Mouse (Mus musculus): Measurements from ENCODE around the gene Noc4l. TPM values are rescaled to one million over a fixed set of nuclear protein-coding genes. Genes with fewer than 3 reads are reported as not detected.

Gene Noc4l
- polyA plus RNA-seq, 1 experiment, result 37.3 TPM

DNA sequence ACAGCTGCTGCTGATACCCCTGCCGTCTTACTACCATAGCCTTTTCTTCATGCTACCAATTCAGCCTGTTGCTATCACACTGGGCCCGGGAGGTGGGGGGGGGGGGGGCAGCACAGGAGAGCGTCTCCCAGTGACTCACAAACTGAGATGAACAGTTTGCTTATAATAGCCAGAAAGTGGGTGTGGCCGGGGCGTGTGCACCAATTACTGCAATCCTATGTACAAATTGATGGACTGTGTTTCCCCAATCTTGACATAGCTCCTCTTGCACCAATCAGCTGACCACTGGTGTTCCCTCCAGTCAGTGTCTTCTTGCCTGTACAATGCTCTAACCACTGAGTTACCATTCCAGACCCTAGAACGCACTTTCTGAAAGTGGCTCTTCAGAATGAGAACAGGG, 44.9 kb downstream of the Noc4l start:
- peaks cover 16% of the 10 kb centered on the region for H3K4me1 ChIP-seq (ENCODE audit: control insufficient read depth, insufficient read depth, low read length)
- no peaks in the 10 kb centered on the region for H3K27me3 ChIP-seq (ENCODE audit: control insufficient read depth, insufficient read depth, low read length)
- no peak for TF ChIP-seq POLR2A (IDR thresholded peaks at IDR 0.05; ENCODE audit: borderline replicate concordance, insufficient read depth, low read length)
- TF ChIP-seq CTCF (IDR thresholded peaks at IDR 0.05; ENCODE audit: borderline replicate concordance, insufficient read depth, low read depth, low read length), result no peak
- H3K4me3 ChIP-seq (replicated peaks; ENCODE audit: insufficient read depth, low read depth, low read length), result no peak overlapping the region
- no peak for DNase-seq
- H3K27ac ChIP-seq (ENCODE audit: insufficient read depth, low read length), result no peak overlapping the region
- WGBS, result 67% methylated on average over 6 of the region's 6 CpGs

DNA sequence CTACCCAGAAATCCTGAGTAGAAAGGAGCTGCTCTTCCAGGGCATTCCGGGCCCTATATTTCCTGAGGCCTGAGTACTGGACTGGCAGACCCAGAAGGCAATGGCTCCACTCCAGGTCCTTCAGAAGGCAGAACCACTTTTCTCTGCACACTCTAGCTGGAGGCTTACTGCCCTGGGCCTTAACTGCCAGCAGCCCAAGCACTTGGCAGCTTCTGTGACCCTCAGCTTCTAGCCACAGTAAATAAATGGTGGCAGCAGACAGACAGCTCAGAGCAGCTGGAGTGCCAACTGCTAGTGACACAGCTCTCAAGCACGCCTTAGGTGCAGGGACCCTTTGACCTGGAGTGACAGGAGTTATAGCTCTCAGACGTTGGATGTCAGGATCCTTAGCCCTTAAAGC, 45.5 kb downstream of the Noc4l start:
- no peak for TF ChIP-seq CTCF (IDR thresholded peaks at IDR 0.05; ENCODE audit: borderline replicate concordance, insufficient read depth, low read depth, low read length)
- no peak for TF ChIP-seq POLR2A (IDR thresholded peaks at IDR 0.05; ENCODE audit: borderline replicate concordance, insufficient read depth, low read length)
- Histone ChIP-seq H3K4me1 (ENCODE audit: control insufficient read depth, insufficient read depth, low read length) (peaks cover 16% of the 10 kb centered on the region), H3K27me3 (ENCODE audit: control insufficient read depth, insufficient read depth, low read length) (no peaks in the 10 kb centered on the region), H3K27ac (ENCODE audit: insufficient read depth, low read length) (no peak overlapping the region), H3K4me3 (replicated peaks; ENCODE audit: insufficient read depth, low read depth, low read length) (no peak overlapping the region)
- WGBS, result 25% methylated on average over 3 of the region's 3 CpGs
- peak in 1 of 2 experiments; percentile 31 for DNase-seq

DNA sequence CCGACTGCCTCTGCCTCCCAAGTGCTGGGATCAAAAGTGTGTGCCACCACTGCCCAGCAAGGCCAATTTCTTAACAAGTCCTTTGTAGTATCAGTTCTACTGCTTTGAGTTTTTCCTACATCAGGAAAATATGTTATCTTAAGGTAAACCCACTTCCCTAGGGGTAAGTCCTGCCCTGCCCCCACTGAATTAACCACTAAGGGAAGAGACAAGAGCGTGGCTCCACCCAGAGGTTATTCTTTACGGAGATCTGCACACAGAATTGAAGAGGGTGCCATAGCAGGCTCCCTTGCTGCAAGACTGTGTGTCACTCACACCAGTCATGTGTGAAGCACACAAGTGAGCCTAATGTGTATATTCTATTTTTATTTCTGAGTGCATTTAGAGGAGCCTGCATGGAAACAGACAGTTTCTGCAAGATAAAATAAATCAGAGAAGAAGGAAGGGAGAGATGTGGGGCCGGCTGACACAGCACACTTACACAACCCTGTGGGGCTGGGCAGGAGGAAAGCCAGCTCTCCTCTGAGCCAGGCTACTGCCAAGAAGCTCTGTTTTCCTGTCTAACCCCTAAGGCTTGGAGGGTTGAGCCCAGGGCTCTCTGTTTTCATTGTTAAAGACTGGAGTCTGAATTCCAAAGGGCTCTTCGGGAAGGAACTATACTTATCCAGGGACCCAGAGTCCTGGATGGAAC, 47.5 kb downstream of the Noc4l start:
- no peaks in the 10 kb centered on the region for H3K27me3 ChIP-seq (ENCODE audit: control insufficient read depth, insufficient read depth, low read length)
- TF ChIP-seq CTCF (IDR thresholded peaks at IDR 0.05; ENCODE audit: borderline replicate concordance, insufficient read depth, low read depth, low read length) (no peak), POLR2A (IDR thresholded peaks at IDR 0.05; ENCODE audit: borderline replicate concordance, insufficient read depth, low read length) (no peak)
- peaks cover 16% of the 10 kb centered on the region for H3K4me1 ChIP-seq (ENCODE audit: control insufficient read depth, insufficient read depth, low read length)
- WGBS, result 54% methylated on average over 5 of the region's 5 CpGs
- H3K27ac ChIP-seq (ENCODE audit: insufficient read depth, low read length), result no peak overlapping the region
- no peak overlapping the region for H3K4me3 ChIP-seq (replicated peaks; ENCODE audit: insufficient read depth, low read depth, low read length)
- DNase-seq, result no peak

GRCm38 (mm10) chr5:110604311-110604710, 48.9 kb downstream of the Noc4l start:
- TF ChIP-seq POLR2A (IDR thresholded peaks at IDR 0.05; ENCODE audit: borderline replicate concordance, insufficient read depth, low read length), result no peak
- TF ChIP-seq CTCF (IDR thresholded peaks at IDR 0.05; ENCODE audit: borderline replicate concordance, insufficient read depth, low read depth, low read length), result no peak
- no peak overlapping the region for H3K4me3 ChIP-seq (replicated peaks; ENCODE audit: insufficient read depth, low read depth, low read length)
- no peaks in the 10 kb centered on the region for H3K27me3 ChIP-seq (ENCODE audit: control insufficient read depth, insufficient read depth, low read length)
- DNase-seq, result no peak
- WGBS, result 80% methylated on average over 2 of the region's 2 CpGs
- H3K4me1 ChIP-seq (ENCODE audit: control insufficient read depth, insufficient read depth, low read length), result peaks cover 3% of the 10 kb centered on the region
- H3K27ac ChIP-seq (ENCODE audit: insufficient read depth, low read length), result no peak overlapping the region

GRCm38 (mm10) chr5:110603016-110603685, 50.1 kb downstream of the Noc4l start:
- TF ChIP-seq POLR2A (IDR thresholded peaks at IDR 0.05; ENCODE audit: borderline replicate concordance, insufficient read depth, low read length) (no peak), CTCF (IDR thresholded peaks at IDR 0.05; ENCODE audit: borderline replicate concordance, insufficient read depth, low read depth, low read length) (no peak)
- 81% methylated on average over 7 of the region's 7 CpGs for WGBS
- no peak overlapping the region for H3K4me3 ChIP-seq (replicated peaks; ENCODE audit: insufficient read depth, low read depth, low read length)
- no peaks in the 10 kb centered on the region for H3K27me3 ChIP-seq (ENCODE audit: control insufficient read depth, insufficient read depth, low read length)
- DNase-seq, result no peak
- no peak overlapping the region for H3K27ac ChIP-seq (ENCODE audit: insufficient read depth, low read length)
- peaks cover 6% of the 10 kb centered on the region; the same call in 1 of the 2 replicates for H3K4me1 ChIP-seq (ENCODE audit: control insufficient read depth, insufficient read depth, low read length)

Other genes with a start within 250 kb of the Noc4l start
- 65.4 and 72.7 TPM in 2 replicates for gene Fbrsl1, start 204.9 kb downstream of the Noc4l start, polyA plus RNA-seq (2012; rRNA removed)
- 102 and 107 TPM in 2 replicates for gene Galnt9, start 109.1 kb downstream of the Noc4l start, polyA plus RNA-seq (2012; rRNA removed)
- gene Ddx51, start within 50 bp of the Noc4l start, polyA plus RNA-seq (2012; rRNA removed), result 20.8 and 25.2 TPM in 2 replicates
- gene Ep400, start 117.3 kb upstream of the Noc4l start, polyA plus RNA-seq (2012; rRNA removed), result 36.4 and 43.1 TPM in 2 replicates
- gene Pus1, start 127.2 kb upstream of the Noc4l start, polyA plus RNA-seq (2012; rRNA removed), result 26.5 and 28.8 TPM in 2 replicates
- 94.7 and 96.0 TPM in 2 replicates for gene Ulk1, start 156.7 kb upstream of the Noc4l start, polyA plus RNA-seq (2012; rRNA removed)
- 21.6 and 24.4 TPM in 2 replicates for gene Hscb, start 186.4 kb upstream of the Noc4l start, polyA plus RNA-seq (2012; rRNA removed)
- 2.2 and 3.3 TPM in 2 replicates for gene Chek2, start 186.6 kb upstream of the Noc4l start, polyA plus RNA-seq (2012; rRNA removed)
- 5.5 and 6.7 TPM in 2 replicates for gene Ttc28, start 226.4 kb upstream of the Noc4l start, polyA plus RNA-seq (2012; rRNA removed)

All from cerebellum, adult 2 months (tissue).